Mouse (Mus musculus): ENCODE results near the gene Htra3.

The Htra3 gene

DNA sequence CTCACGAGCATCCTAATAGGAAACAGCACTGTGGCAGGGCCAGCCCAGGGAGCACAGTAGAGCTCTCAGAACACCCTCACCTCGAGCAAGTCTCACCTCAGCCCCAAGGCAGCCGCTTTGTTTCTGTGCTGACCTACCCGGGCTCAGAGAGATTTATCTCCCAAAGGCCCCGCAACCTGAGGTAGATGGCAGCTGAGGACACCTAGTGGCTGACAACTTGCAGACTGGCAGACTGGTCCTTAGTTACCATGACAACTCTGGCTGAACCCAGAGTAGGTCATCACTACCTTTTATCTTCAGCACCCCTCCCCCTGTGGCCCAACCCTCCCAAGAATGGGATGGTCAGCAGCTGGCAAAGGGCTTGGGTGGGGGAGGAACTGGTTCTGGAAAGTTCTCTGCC lies 16.2 kb upstream of the Htra3 start:
- in situ Hi-C loops (cut with MboI): no loop called here

DNA sequence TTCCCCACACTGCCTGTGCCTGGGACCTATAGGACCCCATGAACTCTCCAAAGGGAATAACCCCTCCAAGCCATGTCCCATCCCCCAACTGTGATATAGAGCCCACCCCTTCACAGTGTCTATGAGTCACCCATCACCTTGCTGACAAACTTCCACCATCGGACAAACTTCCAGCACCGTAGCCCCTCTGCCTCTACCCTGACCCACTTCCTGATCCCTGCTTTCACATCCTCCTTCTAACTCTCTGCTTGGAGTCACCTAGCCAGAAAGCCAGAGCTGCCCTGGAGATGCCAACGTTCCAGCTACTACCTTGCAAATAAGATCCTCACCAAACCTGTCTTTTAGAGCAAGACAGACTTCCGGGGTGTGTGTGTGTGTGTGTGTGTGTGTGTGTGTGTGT lies 14.1 kb upstream of the Htra3 start:
- in situ Hi-C loops (cut with MboI): no loop called here

DNA sequence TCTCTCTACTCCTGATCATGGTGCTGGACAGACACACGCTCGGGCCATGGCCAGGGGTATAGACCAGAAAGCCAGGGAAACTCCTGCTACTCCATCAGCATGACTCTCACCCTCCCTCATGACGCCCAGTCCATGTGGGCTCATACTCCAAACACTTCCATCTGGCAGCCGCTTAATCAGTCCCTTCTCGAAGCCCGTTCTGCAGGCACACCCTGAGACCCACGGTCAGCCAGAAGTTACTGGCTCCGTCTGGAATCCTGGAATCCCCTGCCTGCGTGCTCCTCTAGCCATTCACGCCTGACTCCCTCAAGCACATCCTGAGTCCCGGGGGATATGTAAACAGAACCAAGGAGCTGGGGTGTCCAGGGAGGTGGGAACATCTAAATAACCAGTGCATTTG lies 11.7 kb upstream of the Htra3 start:
- in situ Hi-C loops (cut with MboI): no loop called here

DNA sequence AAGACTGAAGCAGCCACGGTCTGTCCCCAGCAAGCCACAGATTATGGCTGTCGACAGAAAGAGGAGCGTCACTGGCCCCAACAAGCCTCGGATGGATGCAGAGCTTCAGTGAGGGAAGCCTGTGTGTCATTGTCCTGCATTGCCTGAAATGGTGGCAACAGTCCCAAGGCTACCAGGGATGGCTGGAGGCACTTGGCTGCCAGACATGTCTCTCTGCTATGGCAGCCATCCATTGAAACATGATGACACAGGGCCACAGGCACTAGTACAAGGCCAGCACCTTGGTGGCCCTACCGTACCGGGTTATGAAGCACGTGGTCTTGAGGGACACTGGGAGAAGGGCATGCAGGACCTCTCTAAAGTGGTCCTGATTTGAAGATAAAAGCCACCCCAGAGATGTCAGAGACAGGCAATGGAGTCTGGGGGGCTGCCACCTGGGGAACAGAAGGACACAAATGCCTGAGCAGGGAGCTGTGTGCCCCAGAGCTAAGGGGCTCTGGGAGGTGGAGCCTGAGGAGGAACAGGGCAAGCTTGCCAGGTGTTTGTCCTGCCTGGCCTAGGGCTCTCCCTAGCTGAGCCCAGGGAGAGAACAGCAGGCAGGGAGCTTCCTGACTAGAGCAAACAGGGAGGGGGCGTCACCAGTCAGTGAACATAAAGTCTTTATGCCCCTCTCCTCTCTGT lies 11.0 kb upstream of the Htra3 start:
- in situ Hi-C loops (cut with MboI): no loop called here

DNA sequence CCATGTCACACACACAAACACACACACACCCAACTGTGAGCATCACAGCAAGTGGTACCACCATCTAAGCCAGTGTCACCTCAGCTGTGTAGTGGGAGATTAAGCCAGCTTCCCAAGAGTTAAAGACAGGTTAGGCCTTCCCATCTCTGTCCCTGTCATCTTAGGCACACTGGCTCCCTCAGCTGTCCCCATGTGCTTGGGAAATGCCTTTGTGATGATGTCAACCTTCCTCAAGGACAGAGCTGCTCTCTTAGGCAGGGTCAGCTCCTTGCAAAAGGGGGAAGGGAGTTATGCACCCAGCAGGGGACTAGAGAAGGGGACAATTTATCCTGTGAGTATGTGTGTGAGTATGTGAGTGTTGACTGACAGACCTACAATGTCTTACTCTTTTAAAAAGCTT lies 9.8 kb upstream of the Htra3 start:
- in situ Hi-C loops (cut with MboI): no loop called here

DNA sequence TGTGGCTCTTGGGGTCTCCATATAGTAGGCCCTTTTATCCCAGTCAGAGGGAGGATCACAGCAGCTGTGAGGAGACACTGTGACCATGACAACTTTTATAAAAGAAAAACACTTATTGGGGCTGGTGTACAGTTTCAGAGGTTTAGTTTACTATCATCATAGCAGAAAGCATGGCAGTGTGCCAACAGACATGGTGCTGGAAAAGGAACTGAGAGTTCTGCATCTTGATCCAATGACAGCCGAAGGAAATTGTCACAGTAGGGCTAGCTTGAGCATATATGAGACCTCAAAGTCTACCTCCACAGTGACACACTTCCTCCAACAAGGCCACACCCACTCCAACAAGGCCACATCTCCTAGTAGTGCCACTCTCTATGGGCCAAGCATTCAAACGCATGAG lies 9.3 kb upstream of the Htra3 start:
- in situ Hi-C loops (cut with MboI): no loop called here

DNA sequence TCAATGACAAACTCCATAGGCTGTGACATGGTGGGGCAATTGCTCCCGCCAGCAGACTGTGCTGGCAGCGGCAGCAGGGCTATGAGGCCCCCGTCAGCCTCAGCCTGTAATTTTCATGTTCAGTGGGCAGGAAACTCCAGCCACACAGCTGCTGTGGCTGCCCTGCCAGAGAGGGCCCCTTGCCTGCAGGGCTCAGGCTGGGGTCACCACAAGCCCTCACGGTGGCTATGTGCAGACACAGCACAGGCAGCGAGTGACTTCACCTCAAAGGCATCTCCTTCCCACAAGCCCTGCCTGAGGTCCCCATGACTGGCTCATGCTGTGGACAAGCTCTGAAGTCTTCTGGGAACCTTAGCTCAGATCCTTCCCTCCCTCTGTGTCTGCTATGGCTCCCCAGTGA lies 7.5 kb upstream of the Htra3 start:
- in situ Hi-C loops (cut with MboI): no loop called here

DNA sequence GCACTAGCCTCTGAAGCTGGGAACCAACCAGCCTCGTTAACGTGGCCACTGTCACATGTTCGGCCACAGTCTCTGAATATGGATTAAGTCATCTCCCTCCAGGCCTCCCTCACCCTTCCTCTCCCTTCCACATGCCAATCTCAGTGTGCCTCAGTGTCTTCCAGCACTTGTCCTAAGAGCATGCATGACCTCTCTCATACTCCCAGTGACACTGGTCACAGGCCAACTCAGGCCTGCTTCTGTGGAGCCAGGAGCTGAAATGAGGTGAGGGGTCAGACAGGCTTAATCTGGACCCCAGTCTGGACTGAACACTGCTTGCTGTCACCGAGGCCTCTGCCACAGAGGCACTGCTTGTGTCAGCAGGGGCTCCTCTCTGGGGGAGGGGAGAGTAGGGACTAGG lies 6.8 kb upstream of the Htra3 start:
- in situ Hi-C loops (cut with MboI): no loop called here

DNA sequence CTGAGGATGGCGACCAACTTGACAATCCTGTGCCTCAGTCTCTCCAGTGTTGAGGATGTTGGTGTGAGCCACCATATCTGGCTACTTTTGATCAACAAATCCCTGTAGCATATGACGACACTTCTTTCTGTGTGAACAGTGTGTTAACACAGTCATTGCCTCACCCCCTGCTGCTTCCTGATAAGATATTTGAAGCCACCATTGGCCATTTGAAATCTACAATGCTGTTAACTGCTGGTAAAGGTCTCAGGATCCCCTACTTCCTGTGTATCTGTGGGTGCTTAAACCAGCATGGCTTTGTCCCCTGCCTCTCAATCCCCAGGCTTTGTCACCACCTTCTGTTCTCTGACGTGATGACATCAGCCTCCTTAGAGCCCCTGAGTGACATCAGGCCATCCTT lies 5.5 kb upstream of the Htra3 start:
- in situ Hi-C loops (cut with MboI): no loop called here

DNA sequence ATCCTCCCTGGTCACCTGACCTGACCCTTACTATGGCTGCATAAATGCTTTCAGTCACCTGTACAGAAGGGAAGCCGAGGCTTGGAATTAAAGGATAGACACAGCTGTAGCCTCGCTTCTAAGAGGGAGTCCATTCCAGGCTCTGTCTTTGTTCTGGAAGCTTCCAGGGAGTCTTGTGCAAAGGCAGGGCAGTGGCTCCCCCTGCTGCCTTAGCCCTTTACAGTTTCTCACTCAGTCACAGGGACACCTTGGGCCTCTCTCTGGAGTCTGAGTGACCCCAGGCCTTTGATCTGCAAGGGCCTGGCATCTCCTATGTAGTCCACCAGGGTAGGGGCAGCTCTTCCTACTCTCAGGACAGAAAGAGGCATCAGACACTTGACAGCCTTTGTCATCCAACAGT lies 1.4 kb upstream of the Htra3 start:
- in situ Hi-C loops (cut with MboI): no loop called here

DNA sequence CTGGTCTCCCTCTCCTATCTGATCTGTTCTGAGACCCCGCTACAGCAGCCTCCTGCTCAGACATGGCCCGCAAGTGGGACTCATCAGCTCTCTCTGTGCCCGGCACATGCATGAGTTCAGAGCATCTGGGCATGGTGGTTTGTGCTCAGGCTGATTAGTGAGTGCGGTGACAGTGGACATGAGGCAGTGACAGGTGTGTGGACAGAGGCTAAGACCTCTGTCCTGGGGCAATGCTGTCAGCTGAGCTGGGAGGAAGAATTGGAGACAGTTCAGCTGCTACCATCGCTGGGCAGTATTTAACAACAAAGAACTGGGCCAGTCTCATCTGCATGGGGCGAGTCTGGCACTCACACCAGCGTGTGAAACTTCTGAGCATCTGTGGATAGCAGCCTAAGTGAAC lies 2.6 kb downstream of the Htra3 start:
- in situ Hi-C loops (cut with MboI): no loop called here

DNA sequence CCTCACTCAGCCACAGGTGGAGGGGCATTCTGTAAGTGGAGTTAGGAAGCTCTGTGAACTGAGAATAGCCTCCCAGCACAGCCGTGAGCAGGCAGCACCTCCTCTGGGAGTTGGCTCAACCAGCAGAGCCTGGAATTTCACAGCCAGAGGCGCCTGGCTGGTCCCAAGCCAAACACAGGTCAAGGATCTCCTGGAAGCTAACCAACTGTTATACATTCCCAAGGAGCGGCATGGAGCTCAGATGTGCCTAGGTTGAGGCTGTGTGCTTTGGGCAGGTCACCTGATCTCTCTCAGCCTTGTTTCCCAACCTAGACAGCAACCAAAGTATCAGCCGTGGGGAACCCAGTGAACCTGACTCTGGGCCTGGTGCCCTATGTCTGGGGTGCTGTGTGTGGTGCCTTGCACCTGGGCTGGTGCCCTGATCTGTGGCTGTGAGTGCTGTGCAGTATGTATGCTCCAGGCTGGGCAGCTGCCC lies 5.5 kb downstream of the Htra3 start:
- in situ Hi-C loops (cut with MboI): no loop called here

DNA sequence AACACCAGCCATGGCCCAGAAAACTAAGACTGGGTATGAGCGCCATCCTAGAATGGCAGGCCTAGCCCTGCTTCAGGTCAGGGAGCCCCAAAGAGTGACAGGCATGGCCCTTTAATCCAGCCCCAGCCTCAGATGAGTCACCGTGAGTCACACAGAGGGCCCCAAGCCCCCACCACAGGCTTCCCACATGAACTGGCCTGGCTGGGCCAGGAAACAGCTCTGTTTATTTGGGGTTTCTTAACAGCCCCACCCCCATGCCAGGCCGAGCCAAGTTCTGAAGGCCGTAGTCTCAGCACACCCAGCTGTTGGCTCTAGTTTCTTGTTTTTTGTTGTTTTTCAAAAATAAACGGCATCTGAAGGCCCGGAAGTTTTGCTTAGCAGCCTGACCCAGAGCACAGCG lies 6.5 kb downstream of the Htra3 start:
- in situ Hi-C loops (cut with MboI): no loop called here

DNA sequence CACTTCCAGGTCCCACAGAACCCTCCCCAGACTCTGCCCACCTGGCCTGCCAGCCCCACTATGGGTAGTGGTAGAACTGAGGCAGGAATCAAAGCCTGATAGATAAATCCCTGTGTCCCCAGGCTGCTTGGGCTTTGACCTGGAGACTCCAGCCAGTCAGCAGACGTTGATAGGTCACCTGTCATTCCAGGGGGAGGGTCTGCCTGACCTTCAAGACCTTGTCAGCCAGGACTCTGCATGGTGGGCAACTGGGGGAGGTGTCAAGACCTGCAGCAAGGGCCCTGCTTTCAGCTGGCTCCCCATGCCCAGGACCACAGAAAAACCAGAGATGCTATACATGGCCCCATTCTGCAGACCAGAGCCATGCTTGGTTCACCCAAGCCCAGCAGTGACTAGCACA lies 7.0 kb downstream of the Htra3 start:
- in situ Hi-C loops (cut with MboI): no loop called here

DNA sequence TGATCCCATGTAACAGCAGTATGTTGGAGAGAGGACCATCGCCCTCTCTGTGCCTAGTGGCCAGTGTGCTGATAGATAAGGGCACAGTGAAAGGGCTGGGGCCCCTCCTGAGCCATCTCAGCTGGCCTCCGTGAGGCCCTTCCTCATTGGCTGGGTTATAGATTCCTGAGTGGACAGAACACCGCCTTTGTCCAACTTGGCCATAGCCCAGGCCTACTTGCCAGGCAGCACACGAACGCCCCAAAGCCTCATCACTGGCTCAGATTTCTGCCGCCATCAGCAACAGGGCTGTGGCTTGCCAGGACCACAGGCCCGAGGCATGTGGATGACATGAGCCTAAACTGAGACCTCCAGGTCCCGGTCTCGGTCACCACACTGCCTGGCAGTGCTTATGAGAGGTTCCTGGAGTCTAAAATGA lies 8.1 kb downstream of the Htra3 start:
- in situ Hi-C loops (cut with MboI): no loop called here

DNA sequence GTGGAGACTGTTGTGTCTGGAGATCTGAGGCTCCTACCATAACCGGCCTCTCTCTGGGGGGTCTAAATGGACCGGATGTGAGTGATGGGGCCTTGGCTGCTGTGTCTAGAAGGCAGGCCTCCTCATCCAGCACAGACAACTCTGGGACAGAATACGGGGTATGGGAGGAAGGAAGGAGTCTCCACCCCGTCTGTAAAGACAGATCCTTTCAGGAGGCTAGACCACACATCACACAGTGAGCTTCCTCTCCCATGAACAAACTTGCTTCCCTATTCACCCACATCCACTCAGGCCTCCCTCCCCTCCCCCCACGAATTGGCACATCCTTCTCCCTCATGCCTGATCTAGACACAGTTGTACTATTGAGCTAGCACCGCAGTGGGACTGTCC lies 9.2 kb downstream of the Htra3 start:
- in situ Hi-C loops (cut with MboI): no loop called here

DNA sequence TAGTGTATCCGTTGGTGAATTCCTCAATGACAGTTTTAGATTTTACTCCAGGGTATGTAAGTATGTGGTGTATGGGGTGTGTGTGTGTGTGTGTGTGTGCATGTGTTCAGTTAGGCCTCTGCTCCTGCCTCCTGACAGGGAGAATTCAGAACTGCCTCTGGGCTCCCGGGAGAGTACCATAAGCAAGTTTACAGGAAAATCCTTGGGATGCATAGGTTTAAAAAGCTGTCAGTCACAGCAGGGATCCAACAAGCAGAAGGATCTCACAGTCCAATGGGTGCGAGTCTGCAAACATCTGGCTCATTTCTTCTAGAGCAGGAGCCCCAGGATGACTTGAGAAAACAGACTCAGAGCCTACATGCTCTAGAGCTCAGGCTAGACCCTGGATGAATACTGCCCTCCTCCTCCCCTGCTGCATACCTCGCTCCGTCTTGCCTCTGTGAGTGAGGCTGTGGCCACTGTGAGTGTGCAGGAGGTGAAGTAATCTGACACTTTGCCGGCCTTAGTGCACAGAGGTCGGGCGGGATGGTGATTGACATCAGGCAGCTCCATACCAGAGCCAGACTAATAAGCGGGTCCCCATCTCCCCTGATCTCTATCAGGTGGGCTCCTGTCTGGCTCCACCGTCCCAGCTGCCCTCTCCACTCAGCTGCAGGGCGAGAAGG lies 9.7 kb downstream of the Htra3 start:
- in situ Hi-C loops (cut with MboI): no loop called here

DNA sequence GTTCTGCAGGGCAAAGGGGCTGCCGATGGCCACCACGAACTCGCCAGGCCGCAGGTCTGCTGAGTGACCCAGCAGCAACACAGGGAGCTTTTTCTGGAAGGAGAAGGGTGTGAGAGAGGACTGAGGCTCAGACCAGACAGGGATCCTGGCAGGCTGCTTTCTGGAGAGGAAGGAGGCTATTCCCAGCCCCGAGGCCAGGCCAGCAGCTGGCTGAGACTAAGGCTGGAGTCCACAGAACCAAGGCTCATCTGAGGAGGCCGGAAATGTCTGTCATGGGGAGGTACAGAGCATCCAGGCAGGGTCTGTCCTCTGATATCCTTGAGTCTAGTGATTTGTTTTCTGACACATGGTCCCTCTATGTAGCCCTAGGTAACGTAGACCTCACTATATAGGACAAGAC lies 13.4 kb downstream of the Htra3 start:
- in situ Hi-C loops (cut with MboI): no loop called here

DNA sequence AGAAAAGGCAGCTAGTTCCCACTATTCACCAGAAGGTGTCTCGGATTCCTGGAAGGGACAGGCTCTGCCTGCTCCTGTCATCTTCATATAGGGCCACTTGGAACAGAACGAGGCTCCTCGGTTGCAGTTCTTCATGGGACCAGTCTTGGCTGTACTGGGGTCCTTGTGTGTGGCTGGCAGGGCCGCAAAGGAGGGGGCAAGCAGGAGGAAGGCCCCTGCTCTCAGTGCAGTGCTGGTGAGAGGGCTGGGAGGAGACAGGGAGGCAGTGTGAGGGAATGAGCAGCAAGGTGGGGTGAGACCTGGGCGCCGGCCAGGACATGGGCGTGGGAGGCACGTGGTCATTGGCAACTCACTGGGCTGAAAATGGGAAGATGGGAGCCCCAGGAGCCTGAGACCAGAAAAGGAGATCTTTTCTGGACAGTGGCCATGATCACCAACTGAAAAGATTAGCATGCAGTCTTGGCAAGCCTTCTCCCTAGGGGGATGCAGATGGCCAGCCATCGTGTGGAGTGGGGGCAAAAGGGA lies 17.5 kb downstream of the Htra3 start:
- in situ Hi-C loops (cut with MboI): no loop called here

DNA sequence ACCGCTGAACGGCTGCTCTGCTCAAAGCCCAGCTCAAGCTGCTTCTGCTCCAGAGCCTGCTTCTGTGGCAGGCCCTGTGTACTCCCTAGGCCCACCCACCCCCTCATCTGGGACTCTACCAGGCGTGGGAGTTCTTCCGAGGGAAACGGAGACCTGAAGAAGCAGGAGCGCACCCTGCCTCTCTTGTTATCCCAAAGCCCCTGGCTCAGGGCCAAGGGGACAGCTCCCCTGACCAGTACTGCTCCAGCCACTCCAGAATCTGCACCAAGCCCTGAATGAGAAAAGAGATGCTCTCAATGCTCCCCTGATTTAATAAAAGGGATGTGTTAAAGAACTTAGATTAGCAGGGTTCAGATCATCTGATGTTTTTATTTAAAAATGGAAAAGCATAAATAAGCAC lies 18.4 kb downstream of the Htra3 start:
- in situ Hi-C loops (cut with MboI): no loop called here

DNA sequence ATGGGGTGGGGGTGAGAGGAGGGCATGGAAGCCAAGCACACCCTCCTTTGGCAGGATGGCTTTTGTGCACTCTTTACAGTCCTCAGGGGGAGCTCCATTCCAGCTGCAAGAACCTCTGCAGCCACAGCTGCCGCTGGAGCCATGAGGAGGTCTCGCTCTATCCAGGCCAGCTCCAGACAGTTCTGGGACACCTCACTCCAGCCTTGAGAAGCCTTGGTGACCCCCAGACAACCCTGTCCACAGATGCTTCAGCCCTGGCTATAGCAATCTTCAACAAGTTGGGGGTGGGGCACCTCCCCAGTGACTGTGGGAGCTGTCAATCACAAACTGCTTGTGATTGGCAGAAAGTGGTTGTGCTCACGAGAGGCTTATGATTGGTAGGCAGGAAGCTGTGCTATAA lies 20.1 kb downstream of the Htra3 start:
- in situ Hi-C loops (cut with MboI): no loop called here

DNA sequence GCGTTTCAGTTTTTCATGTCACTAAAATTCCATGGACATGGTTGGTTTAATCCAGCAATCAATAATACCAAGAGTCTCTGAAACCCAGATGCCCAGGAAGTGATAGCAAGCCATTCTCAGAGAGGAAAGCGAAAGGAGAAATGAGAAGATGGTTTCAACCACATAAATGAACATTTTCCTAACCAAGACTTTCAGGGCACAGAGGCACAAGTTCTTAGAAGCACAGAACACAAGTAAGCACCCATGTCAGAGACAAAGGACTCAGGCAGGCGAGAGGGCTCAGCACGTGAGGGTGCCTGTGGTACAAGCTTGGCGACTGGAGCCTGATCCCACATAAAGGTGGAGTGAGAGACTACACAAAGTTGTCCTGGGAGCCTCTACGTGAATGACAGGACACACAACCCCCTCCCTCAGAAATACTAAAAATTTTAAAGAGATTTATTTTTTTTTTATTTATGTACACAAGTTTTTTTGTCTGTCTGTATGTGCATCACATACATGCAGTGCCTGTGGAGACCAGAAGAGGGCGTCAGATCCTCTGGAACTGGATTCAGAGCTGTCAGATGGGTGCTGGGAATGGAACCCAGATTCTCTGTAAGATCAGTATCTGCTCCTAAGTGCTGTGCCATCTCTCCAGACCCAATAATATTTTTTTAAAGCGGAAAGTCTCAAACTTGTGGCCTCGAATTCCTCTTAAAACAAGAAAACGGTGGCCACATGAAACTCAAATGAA lies 23.7 kb downstream of the Htra3 start:
- in situ Hi-C loops (cut with MboI): no loop called here

Measured in mature B cell (primary cell).